Mouse (Mus musculus) E14TG2a.4 (cell line): ENCODE results near the gene Sash1.

Experiments used
- H3K27me3 ChIP-seq: 2 replicates; pipeline ENCODE4 v1.6.1; 2014; ENCODE audit warnings: low read length, control low read depth; ENCODE audit not compliant: insufficient read depth
- H3K36me3 ChIP-seq: 2 replicates; pipeline ENCODE4 v1.6.1; 2014; ENCODE audit warnings: low read length, control low read depth; ENCODE audit not compliant: insufficient read depth
- H3K4me1 ChIP-seq: replicated peaks from 2 replicates; pipeline ENCODE4 v1.6.1; 2014; ENCODE audit warnings: low read depth, low read length, control low read depth
- H3K4me3 ChIP-seq: replicated peaks from 2 replicates; pipeline ENCODE4 v1.5.1; 2014; ENCODE audit warnings: mild to moderate bottlenecking, low read length
- H3K9me3 ChIP-seq: 2 replicates; pipeline ENCODE4 v1.6.1; 2014; ENCODE audit warnings: low read length, control low read depth
- CTCF ChIP-seq: conservative IDR thresholded peaks from 2 replicates; pipeline ENCODE4 v1.5.1; 2014; ENCODE audit warnings: low read length
- NANOG ChIP-seq: IDR thresholded peaks from 2 replicates; pipeline ENCODE4 v1.6.1; 2014; ENCODE audit warnings: borderline replicate concordance, low read length, mixed read lengths
- POU5F1 ChIP-seq: IDR thresholded peaks from 2 replicates; pipeline ENCODE4 v1.6.1; 2014; ENCODE audit warnings: low read length, borderline replicate concordance

Sash1 gene

DNA sequence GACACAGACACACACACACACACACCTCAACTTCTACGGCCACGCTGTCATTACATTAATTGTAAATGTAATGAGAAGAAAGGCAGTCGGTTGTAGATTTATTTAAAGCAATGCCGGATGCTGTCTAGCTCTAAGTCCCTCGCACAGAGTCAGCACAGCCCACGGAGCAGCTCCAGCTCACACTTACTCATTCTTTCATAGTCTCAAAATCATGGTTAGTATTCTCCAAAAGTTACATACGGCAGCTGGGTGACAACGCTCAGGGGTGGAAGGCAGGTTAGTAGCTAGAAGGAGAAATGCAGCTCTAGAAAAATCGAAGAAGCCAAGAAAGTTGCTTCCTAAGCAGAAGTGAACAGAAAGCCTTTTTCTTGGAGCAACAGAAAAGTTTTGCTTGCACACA is 124.2 kb downstream of the Sash1 start:
- H3K36me3 ChIP-seq = peaks cover 13% of the 10 kb centered on the region
- H3K27me3 ChIP-seq = no peaks in the 10 kb centered on the region
- H3K4me3 ChIP-seq = peak overlapping the region; percentile 37; the same call in 1 of the 2 replicates
- no peaks in the 10 kb centered on the region for H3K9me3 ChIP-seq
- peaks cover 62% of the 10 kb centered on the region for H3K4me1 ChIP-seq
- TF ChIP-seq NANOG (no peak), CTCF (no peak), POU5F1 (no peak)

GRCm38 (mm10) chr10:8760598-8760997 is 125.3 kb downstream of the Sash1 start:
- peaks cover 58% of the 10 kb centered on the region for H3K4me1 ChIP-seq
- H3K9me3 ChIP-seq = no peaks in the 10 kb centered on the region
- no peak overlapping the region for H3K4me3 ChIP-seq
- no peaks in the 10 kb centered on the region for H3K27me3 ChIP-seq
- TF ChIP-seq CTCF = no peak
- no peak for TF ChIP-seq NANOG
- no peak for TF ChIP-seq POU5F1
- peaks cover 17% of the 10 kb centered on the region for H3K36me3 ChIP-seq

DNA sequence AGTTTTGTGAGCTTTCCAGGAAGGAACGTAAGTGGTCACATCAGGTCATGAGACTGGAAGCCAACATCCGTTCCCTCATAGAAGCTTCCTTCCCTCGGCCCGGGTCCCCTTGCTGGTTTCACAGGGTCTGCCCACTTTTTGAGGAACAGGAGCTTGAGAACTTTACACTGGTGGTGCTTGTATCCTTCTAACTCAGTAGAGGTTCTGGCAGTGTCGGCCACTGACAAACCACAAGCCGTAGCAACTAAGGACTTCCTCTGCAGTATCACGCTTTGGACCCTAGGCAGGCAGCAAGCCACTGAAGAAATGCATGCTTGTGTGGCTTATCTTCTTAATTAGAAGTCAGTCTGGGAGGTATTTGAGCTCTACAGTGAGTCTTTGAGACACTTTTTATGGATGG is 126.6 kb downstream of the Sash1 start:
- no peak overlapping the region for H3K4me3 ChIP-seq
- H3K9me3 ChIP-seq = no peaks in the 10 kb centered on the region
- H3K36me3 ChIP-seq = peaks cover 18% of the 10 kb centered on the region
- H3K27me3 ChIP-seq = no peaks in the 10 kb centered on the region
- no peak for TF ChIP-seq CTCF
- no peak for TF ChIP-seq NANOG
- no peak for TF ChIP-seq POU5F1
- peaks cover 50% of the 10 kb centered on the region for H3K4me1 ChIP-seq

DNA sequence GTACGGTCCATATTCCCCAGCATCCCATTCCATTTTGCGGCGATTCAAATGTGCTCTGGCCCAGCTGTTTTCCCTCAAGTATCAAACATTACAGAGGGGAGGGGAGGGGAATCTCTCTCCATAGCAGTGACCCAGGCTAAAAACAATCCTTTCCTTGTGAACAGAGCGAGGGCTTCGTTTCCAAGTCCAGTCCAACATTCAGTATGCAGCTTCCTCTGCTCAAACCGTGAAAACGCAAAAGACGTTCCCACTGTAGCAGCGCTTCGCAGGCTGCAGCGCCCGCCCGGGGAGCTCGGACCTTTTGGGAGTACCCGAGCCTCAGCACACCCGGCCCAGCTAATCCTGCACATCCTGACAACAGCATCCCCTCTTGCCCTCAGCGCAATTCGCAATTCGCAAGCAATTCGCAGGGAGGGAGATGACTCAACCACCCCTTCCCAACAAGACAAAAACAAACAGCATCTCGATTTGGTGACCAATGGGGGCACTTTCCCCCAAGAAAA is 128.4 kb downstream of the Sash1 start:
- peaks cover 41% of the 10 kb centered on the region for H3K4me1 ChIP-seq
- peaks cover 33% of the 10 kb centered on the region for H3K36me3 ChIP-seq
- no peaks in the 10 kb centered on the region for H3K27me3 ChIP-seq
- no peak overlapping the region for H3K4me3 ChIP-seq
- TF ChIP-seq NANOG (no peak), CTCF (no peak), POU5F1 (no peak)
- H3K9me3 ChIP-seq = no peaks in the 10 kb centered on the region

- Histone ChIP-seq H3K36me3 (peaks cover 40% of the 10 kb centered on the region), H3K4me1 (peaks cover 37% of the 10 kb centered on the region), H3K27me3 (no peaks in the 10 kb centered on the region), H3K4me3 (no peak overlapping the region), H3K9me3 (no peaks in the 10 kb centered on the region)
- TF ChIP-seq CTCF (no peak), POU5F1 (no peak), NANOG (no peak)
Measured at GRCm38 (mm10) chr10:8756604-8757354, 129.1 kb downstream of the Sash1 start.

DNA sequence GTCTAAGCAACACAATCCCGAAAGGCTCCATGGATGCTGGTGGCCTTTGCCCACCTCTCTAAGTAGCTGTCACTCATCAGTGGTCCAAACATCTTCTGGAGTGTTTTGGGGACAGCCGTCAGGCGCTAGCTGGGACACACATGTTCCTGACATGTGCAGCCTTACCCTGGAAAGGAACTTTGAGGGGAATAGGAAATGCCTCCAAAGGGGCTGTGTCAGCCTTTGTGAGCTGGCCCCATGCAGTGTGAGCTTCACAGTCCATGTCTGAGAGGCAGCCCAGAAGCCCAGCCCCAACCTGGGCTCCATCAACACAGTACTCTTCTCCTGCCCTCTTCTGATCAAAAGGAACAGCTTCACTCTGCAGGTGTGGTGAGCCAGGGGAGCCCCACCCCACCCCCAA is 132.5 kb downstream of the Sash1 start:
- TF ChIP-seq CTCF (no peak), NANOG (no peak), POU5F1 (no peak)
- Histone ChIP-seq H3K27me3 (no peaks in the 10 kb centered on the region), H3K4me1 (peaks cover 31% of the 10 kb centered on the region), H3K9me3 (no peaks in the 10 kb centered on the region), H3K4me3 (no peak overlapping the region), H3K36me3 (peaks cover 74% of the 10 kb centered on the region)

GRCm38 (mm10) chr10:8752436-8752835 is 133.4 kb downstream of the Sash1 start:
- Histone ChIP-seq H3K36me3 (peaks cover 83% of the 10 kb centered on the region), H3K9me3 (no peaks in the 10 kb centered on the region), H3K4me1 (peaks cover 23% of the 10 kb centered on the region), H3K27me3 (no peaks in the 10 kb centered on the region), H3K4me3 (no peak overlapping the region)
- no peak for TF ChIP-seq CTCF
- no peak for TF ChIP-seq NANOG
- TF ChIP-seq POU5F1 = no peak

DNA sequence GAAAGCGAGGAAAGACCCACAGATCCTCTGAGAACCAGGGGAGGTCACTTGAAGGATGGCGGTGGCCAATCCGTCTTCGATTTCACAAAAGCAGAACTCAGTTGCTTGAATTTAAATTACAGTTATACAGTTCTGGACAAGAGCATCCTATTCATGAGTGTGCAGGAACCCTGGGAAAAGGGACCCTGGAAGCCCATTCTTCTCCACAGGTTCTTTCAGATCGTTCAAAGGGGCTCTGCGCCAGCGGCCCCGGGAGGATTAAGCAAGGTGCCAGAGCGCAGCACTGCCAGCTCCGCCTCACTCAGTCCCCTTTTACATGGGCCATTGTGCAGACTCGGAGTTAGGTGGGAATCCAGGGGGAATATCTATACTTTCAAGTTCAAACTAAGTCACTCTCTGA is 136.3 kb downstream of the Sash1 start:
- H3K36me3 ChIP-seq = peaks cover 99% of the 10 kb centered on the region
- H3K4me1 ChIP-seq = peaks cover 19% of the 10 kb centered on the region
- TF ChIP-seq NANOG (no peak), POU5F1 (no peak), CTCF (no peak)
- no peaks in the 10 kb centered on the region for H3K27me3 ChIP-seq
- no peaks in the 10 kb centered on the region for H3K9me3 ChIP-seq
- no peak overlapping the region for H3K4me3 ChIP-seq
